Mouse (Mus musculus) left cerebral cortex, adult 11 months (tissue): ENCODE measurements around the gene Rnase4.

Source experiments
- DNase-seq: peaks from one replicate; pipeline ENCODE4 v3.0.0; 2022; ENCODE audit warnings: low spot score

Gene Rnase4

DNA sequence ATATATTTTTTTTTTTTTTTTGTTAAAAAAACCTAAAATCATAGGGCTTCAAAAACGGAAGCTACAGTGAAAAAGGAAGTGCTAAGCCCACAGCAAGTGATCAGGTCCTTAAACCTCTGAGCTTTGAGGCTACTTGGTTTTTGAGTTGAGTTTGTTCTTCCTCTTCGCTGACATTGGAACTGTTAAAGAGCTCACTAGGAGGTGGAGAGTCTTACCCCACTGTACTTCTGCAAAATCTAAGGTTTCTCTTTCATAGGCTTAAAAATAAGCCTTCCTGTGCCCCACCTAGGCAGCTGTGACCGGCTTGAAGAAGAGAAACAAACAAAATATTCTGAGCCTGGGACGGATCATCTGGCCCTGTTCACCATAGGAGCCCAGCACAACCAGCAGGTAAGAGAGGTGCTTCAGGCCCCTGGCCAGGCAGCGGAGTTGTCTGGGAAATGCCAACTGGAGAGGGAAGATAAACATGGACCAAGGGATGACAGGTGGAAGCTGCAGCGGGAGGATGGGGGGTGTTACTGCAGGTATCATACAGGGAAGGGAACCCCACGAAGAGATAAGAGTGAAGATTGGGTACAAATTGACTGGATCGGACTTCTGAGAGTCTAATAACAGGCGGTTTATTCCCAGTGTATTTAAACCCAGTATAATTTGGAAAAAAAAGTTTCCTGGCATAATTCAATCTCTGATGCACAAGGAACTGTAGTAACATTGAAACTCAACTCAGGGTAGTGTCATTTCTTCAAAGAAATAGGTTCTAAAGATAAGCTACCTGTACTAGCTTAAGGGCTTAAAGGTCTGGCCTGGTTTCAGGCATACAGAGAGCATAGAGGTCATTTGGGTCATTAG, 38.1 kb downstream of the Rnase4 start:
- no peak for DNase-seq

GRCm38 (mm10) chr14:51129624-51129975, 38.7 kb downstream of the Rnase4 start:
- no peak for DNase-seq

- DNase-seq, result no peak
These were observed 39.6 kb downstream of the Rnase4 start for GRCm38 (mm10) chr14:51130315-51130940.

DNA sequence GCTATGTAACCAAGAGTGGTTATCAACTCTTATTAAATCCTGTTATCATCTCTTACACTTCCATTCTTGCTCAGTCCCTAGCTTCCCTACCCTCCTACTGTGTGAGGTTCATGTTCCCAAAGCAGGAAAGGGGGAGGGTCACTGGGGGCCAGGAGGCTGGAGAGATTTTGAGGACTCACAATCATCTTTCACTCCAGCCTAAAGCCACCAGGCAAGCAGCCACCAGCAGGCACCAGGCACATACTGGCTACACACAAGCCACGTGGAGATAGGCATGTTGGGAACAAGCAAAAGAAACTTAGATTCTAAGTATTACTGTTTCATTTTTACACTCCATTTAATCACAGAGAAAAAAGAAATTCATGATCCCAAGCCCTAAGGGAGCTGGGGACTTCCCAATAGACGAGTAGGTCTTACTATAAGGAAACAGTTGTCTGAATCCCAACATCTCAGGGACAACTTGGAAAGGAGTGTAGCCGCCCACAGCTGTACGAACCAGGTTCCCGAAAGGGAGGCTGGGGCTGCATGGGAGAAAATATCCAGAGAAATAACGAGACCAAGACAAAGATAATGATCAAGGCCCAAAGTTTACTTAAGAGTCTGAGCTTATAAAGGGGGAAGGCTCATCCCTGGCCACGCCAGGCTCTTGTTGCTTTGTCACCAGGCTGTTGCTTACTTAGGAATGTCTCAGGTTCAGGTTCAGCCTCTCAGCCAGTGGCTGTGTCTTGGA, 40.4 kb downstream of the Rnase4 start:
- no peak for DNase-seq

DNA sequence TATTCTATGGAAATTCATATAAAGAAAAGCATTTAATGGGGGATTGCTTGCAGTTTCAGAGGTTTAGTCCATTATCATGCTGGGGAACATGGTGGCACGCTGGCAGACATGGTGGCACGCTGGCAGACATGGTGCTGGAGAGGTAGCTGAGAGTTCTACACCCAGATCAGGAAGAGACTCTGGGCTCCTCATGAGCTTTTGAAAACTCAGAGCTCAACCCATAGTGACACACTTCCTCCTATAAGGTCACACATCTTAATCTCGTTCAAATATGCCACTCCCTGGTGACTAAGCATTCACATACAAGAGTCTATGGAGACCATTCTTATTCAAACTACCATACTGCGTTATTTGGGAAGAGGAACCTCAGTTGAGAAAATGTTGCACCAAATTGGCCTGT, 41.5 kb downstream of the Rnase4 start:
- no peak for DNase-seq

GRCm38 (mm10) chr14:51140342-51140741, 49.5 kb downstream of the Rnase4 start:
- no peak for DNase-seq

GRCm38 (mm10) chr14:51142119-51142518, 51.2 kb downstream of the Rnase4 start:
- DNase-seq, result no peak

GRCm38 (mm10) chr14:51142568-51142967, 51.7 kb downstream of the Rnase4 start:
- no peak for DNase-seq

GRCm38 (mm10) chr14:51143287-51143686, 52.4 kb downstream of the Rnase4 start:
- peak; percentile 19 for DNase-seq

- no peak for DNase-seq
These were observed 53.1 kb downstream of the Rnase4 start for GRCm38 (mm10) chr14:51143937-51144336.

- no peak for DNase-seq
These were observed 53.6 kb downstream of the Rnase4 start for GRCm38 (mm10) chr14:51144451-51144850.

DNA sequence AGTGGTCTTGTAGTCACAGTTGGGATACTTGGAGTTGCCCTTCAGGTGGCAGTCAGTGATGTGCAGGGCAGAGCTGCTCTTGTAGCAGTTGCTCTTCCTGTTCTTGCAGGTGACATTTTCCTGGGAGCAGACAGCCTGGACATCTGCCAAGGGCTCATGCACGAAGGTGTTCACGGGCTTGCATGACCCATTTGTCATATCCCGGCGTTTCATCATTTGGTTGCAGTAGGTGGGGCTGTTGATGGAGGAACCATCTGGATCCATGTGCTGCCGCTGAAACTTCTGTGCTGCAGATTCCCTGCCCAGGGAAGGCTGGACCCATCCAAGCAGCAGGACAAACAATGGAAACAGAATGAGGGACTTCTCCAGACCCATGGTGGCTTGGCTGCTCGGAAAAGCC, 54.6 kb downstream of the Rnase4 start:
- no peak for DNase-seq

DNA sequence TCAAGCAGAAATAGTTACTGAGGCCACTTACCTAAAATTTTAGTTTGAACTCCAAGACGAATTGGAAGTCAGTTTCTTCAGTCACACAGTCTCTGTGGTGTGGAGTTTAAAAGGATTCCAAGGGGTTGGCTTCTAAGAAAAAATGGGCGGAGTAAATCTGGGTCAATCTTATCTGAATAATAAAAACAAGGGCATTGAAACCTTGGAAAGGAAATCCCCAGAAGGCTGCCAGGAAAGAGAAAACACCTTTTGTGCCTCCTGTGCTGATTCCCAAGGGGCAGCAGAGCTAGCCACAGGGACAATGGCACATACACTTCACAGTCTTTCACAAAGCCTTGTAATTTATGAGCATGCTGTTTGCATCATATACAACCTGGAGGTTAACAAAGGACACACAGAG, 55.8 kb downstream of the Rnase4 start, which contains the start of gene Rnase1:
TSS of gene Rnase1 (minus strand) at position 101 of the 400 bp plus-strand sequence.
- no peak for DNase-seq

DNA sequence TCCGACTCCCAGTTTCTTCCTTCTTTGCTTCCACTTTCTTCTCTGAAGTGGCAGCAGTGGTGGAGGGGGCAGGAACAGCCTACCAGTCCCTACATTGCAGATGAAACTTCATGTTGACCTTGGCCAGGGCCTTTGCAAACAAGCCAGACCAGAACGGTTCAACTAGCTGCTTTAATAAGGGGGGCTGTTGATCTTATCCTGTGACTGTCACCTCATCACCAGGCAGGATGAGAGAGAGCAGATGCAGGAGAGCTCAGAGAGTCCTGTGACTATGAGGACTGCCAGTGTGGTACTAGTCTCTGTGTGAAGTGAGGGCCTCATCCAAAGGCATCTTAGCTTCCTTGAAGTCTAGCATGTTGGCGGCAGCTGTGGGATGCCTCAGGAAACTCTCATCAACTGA, 57.1 kb downstream of the Rnase4 start:
- no peak for DNase-seq

DNA sequence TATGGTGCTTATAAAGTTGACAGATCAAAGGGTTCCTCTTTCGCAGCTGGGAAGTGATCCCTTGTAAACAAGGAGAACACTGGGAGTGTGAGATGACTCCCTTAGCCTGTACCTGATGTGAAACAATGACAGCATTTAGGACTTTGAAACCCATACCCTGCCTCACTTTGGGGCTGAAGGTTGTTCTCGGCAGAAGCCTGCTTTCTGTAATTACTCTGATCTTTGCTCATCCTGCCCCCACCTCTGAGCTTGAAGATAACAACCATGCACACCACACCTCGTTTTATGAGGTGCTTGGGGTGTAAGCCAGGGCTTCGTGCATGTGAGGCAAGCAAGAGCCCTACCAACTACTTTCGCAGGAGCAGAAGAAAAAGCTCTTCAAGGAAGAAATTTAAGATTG, 58.3 kb downstream of the Rnase4 start:
- no peak for DNase-seq

- DNase-seq, result no peak
These were observed 59.4 kb downstream of the Rnase4 start for GRCm38 (mm10) chr14:51150206-51150831.

DNA sequence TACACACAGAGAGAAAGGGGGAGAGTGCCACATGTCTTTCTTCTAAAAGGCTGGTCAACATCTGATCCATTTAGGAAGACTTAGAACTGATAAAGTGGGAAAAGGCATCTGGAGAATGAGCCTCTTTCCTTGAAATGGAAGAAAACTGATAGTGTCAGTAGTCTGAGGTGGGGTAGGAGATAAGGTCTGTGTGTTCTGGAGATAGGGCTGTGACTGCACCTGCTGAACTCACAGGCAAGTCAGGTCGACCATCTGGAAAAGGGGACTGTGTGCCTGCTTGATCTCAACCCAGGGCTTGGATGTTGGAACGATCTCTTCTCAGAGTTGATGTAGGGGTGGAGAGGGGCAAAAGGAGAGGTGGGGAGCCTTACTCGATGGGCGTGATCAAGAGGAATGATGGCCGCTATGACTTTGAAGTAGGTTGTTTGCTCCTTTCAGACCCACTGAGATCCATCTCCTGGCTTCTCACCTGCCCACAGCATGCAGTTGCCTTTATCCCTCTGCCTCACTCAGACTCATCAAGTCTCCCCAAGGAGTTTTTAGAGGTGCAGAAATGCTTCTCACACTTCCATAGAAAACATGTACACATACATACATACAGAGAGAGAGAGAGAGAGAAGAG, 61.5 kb downstream of the Rnase4 start:
- DNase-seq, result no peak
